27 mouse cellular contexts compared by ENCODE assay signal in genomic region chr19:44259484-44259883, GRCm38 (mm10). TPM values are rescaled to one million over a fixed set of nuclear protein-coding genes. Genes with fewer than 3 reads are reported as not detected.
DNase-seq lines count a peak whose midpoint lies in the region; ATAC-seq and TF ChIP-seq lines count a peak whose summit lies in the region.
"Had no signal": no experiment of that assay in that cellular context is flagged by ENCODE, and none has a peak within 500 bp of the region (broad histone marks: within the 10 kb centered on the region; RNA-seq: fewer than 3 reads in every experiment).

No protein-coding gene starts in this region.

- no peak overlapping the region for H3K27ac ChIP-seq in midbrain, embryonic 11.5 days (ENCODE audit: low read depth, low read length)
- no peak overlapping the region for H3K27ac ChIP-seq in midbrain, embryonic 15.5 days
- no peak overlapping the region for H3K27ac ChIP-seq in ES-E14 (ENCODE audit: insufficient read depth, low read depth, low read length, poor library complexity, severe bottlenecking)
- H3K27ac ChIP-seq in neural tube, embryonic 15.5 days (replicated peaks), result no peak overlapping the region
- H3K27ac ChIP-seq: embryonic facial prominence, embryonic 13.5 days; embryonic facial prominence, embryonic 15.5 days; forebrain, embryonic 10.5 days; forebrain, embryonic 12.5 days had no signal

- intact Hi-C loops in left cerebral cortex, postnatal 14 days (cut with DNase I), result loop anchor here (5.0 kb wide), 1 partner anchor 273 kb away; no protein-coding TSS in a partner anchor

- no peak overlapping the region for H3ac ChIP-seq in myocyte (ENCODE audit: control insufficient read depth, insufficient read length)

- H3K4me3 ChIP-seq in midbrain, embryonic 11.5 days (ENCODE audit: low read depth, low read length), result no peak overlapping the region
- no peak overlapping the region for H3K4me3 ChIP-seq in midbrain, embryonic 15.5 days
- H3K4me3 ChIP-seq in ES-E14 (ENCODE audit: insufficient read depth in 1 of 2, low read depth in 1 of 2, low read length in 2 of 2, poor library complexity in 1 of 2, severe bottlenecking in 1 of 2) (no peak overlapping the region), myocyte (no peak overlapping the region)
- no peak overlapping the region for H3K4me3 ChIP-seq in neural tube, embryonic 15.5 days (replicated peaks)
- H3K4me3 ChIP-seq: embryonic facial prominence, embryonic 13.5 days; embryonic facial prominence, embryonic 15.5 days; erythroblast, embryonic 14.5 days; forebrain, embryonic 10.5 days; forebrain, embryonic 12.5 days had no signal

- H3K9ac ChIP-seq in midbrain, embryonic 11.5 days (ENCODE audit: low read length), result no peak overlapping the region
- no peak overlapping the region for H3K9ac ChIP-seq in midbrain, embryonic 15.5 days
- no peak overlapping the region for H3K9ac ChIP-seq in ES-E14 (ENCODE audit: insufficient read depth, low read depth, low read length, poor library complexity, severe bottlenecking)
- H3K9ac ChIP-seq in neural tube, embryonic 15.5 days (replicated peaks), result no peak overlapping the region
- H3K9ac ChIP-seq: embryonic facial prominence, embryonic 13.5 days; embryonic facial prominence, embryonic 15.5 days; forebrain, embryonic 12.5 days had no signal

- DNase-seq in midbrain, embryonic 11.5 days (ENCODE audit: low spot score, missing footprints), result peak; percentile 37
- DNase-seq in ES-E14 (ENCODE audit: low read depth, low spot score) (no peak), adipocyte (ENCODE audit: low spot score) (peak; percentile 80)
- no peak for DNase-seq in testis, postnatal 14 days (ENCODE audit: low spot score)
- no peak for DNase-seq in left cerebral cortex, postnatal 14 days (ENCODE audit: low spot score in 2 of 2)
- DNase-seq: adrenal gland, adult 2 months; adrenal gland, postnatal 10 days; adrenal gland, postnatal 25 days; cerebellum, adult 18-20 months; cerebellum, adult 8-10 months; cerebellum, adult 9-11 months; cerebellum, postnatal 14 days; cerebellum, postnatal 36 days; embryo, embryonic 11 days had no signal

- no peak overlapping the region for H3K4me2 ChIP-seq in midbrain, embryonic 11.5 days
- no peak overlapping the region for H3K4me2 ChIP-seq in midbrain, embryonic 15.5 days
- peak overlapping the region; percentile 35 for H3K4me2 ChIP-seq in myocyte (ENCODE audit: low read depth)
- H3K4me2 ChIP-seq in neural tube, embryonic 15.5 days, result no peak overlapping the region
- H3K4me2 ChIP-seq: embryonic facial prominence, embryonic 13.5 days; embryonic facial prominence, embryonic 15.5 days; forebrain, embryonic 12.5 days had no signal

- WGBS in midbrain, embryonic 11.5 days, result 78% methylated on average over 4 of the region's 4 CpGs
- 69% methylated on average over 4 of the region's 4 CpGs for WGBS in midbrain, embryonic 15.5 days
- whole genome bisulfite sequencing in neural tube, embryonic 15.5 days, result 82% methylated on average over 4 of the region's 4 CpGs

- H3K79me2 ChIP-seq in myocyte (ENCODE audit: control insufficient read depth, insufficient read depth), result no peaks in the 10 kb centered on the region

- no peaks in the 10 kb centered on the region for H3K9me3 ChIP-seq in midbrain, embryonic 11.5 days (ENCODE audit: control insufficient read depth, low read length)
- H3K9me3 ChIP-seq in midbrain, embryonic 15.5 days, result no peaks in the 10 kb centered on the region
- no peaks in the 10 kb centered on the region for H3K9me3 ChIP-seq in ES-E14 (ENCODE audit: control insufficient read depth, insufficient read depth, low read depth, low read length)
- H3K9me3 ChIP-seq in neural tube, embryonic 15.5 days (replicated peaks), result no peaks in the 10 kb centered on the region
- H3K9me3 ChIP-seq: embryonic facial prominence, embryonic 13.5 days; embryonic facial prominence, embryonic 15.5 days; forebrain, embryonic 10.5 days; forebrain, embryonic 12.5 days had no signal

- no peaks in the 10 kb centered on the region for H3K4me1 ChIP-seq in midbrain, embryonic 11.5 days (ENCODE audit: control insufficient read depth, insufficient read depth, low read length)
- no peaks in the 10 kb centered on the region for H3K4me1 ChIP-seq in midbrain, embryonic 15.5 days
- H3K4me1 ChIP-seq in ES-E14 (ENCODE audit: control insufficient read depth in 2 of 2, insufficient read depth in 2 of 2, low read length in 2 of 2, poor library complexity in 1 of 2), result peaks cover 0 to 19% of the 10 kb centered on the region in 2 experiments; a peak in 2 of 4 replicates
- no peaks in the 10 kb centered on the region for H3K4me1 ChIP-seq in neural tube, embryonic 15.5 days
- H3K4me1 ChIP-seq: embryonic facial prominence, embryonic 13.5 days; embryonic facial prominence, embryonic 15.5 days; forebrain, embryonic 12.5 days had no signal

- H3K27me3 ChIP-seq in midbrain, embryonic 11.5 days (ENCODE audit: control insufficient read depth, insufficient read depth, low read length), result no peaks in the 10 kb centered on the region
- no peaks in the 10 kb centered on the region for H3K27me3 ChIP-seq in midbrain, embryonic 15.5 days (replicated peaks)
- no peaks in the 10 kb centered on the region for H3K27me3 ChIP-seq in myocyte (ENCODE audit: control insufficient read depth, insufficient read depth, insufficient read length)
- H3K27me3 ChIP-seq in neural tube, embryonic 15.5 days (replicated peaks), result no peaks in the 10 kb centered on the region
- H3K27me3 ChIP-seq: embryonic facial prominence, embryonic 13.5 days; embryonic facial prominence, embryonic 15.5 days; forebrain, embryonic 12.5 days; Patski had no signal

- no peak for ATAC-seq in midbrain, embryonic 11.5 days (ENCODE audit: low FRiP score)
- no peak for ATAC-seq in midbrain, embryonic 15.5 days (replicated peaks)
- ATAC-seq in neural tube, embryonic 15.5 days (ENCODE audit: low FRiP score), result no peak
- ATAC-seq: activated CD4-positive, CD25-positive, alpha-beta regulatory T cell, adult 4 months; forebrain, embryonic 14.5 days; forebrain, embryonic 16.5 days; Patski had no signal

- in situ Hi-C loops in ES-E14 (cut with MboI; ENCODE audit: low sequenced_read_pairs in 2 of 2, unreplicated experiment in 2 of 2), result no loop called here

- no peak for TF ChIP-seq POLR2A in myocyte (IDR thresholded peaks at IDR 0.05; ENCODE audit: insufficient read length, low read depth)

- H3K36me3 ChIP-seq in midbrain, embryonic 11.5 days (ENCODE audit: control insufficient read depth, insufficient read depth, low read length), result no peaks in the 10 kb centered on the region
- H3K36me3 ChIP-seq in midbrain, embryonic 15.5 days (replicated peaks), result no peaks in the 10 kb centered on the region
- no peaks in the 10 kb centered on the region for H3K36me3 ChIP-seq in ES-E14 (ENCODE audit: control insufficient read depth, insufficient read depth, low read length, poor library complexity, severe bottlenecking)
- no peaks in the 10 kb centered on the region for H3K36me3 ChIP-seq in myocyte (ENCODE audit: control insufficient read depth, insufficient read depth)
- H3K36me3 ChIP-seq in neural tube, embryonic 15.5 days, result no peaks in the 10 kb centered on the region
- H3K36me3 ChIP-seq: embryonic facial prominence, embryonic 13.5 days; embryonic facial prominence, embryonic 15.5 days; forebrain, embryonic 10.5 days; forebrain, embryonic 12.5 days had no signal

TF ChIP-seq in ES-E14, 5 proteins besides CTCF, POLR2A, EP300 and RAD21:
- TF ChIP-seq MAFK (IDR thresholded peaks at IDR 0.05; ENCODE audit: insufficient read depth, low read depth, low read length) (no peak), ZNF384 (IDR thresholded peaks at IDR 0.05; ENCODE audit: low read depth, low read length) (peak; percentile 47; the same call in 1 of the 2 replicates), ZC3H11A (IDR thresholded peaks at IDR 0.05; ENCODE audit: borderline replicate concordance, low read depth, low read length) (no peak)
TF ChIP-seq in ES-E14: peak in this region for 1.

TF ChIP-seq in myocyte, 11 proteins besides CTCF, POLR2A, EP300 and RAD21:
- TF ChIP-seq MAX (IDR thresholded peaks at IDR 0.05; ENCODE audit: low read depth) (no peak), REST (IDR thresholded peaks at IDR 0.05; ENCODE audit: insufficient read depth, insufficient read length) (no peak), MYOD1 (IDR thresholded peaks at IDR 0.05; ENCODE audit: control insufficient read depth in 1 of 3, insufficient read length in 2 of 3, low read depth in 2 of 3) (no peak), USF1 (IDR thresholded peaks at IDR 0.05; ENCODE audit: low read depth) (no peak)

RNA-seq across cellular contexts. Expression of gene Scd2, which starts 34.0 kb away (rescaled TPM):
- 353 and 358 TPM in 2 replicates for polyA plus RNA-seq in midbrain, embryonic 11.5 days (2014; fragmentation: Nextera tagmentation; extraction: Ambion mirVana)
- polyA plus RNA-seq in midbrain, embryonic 15.5 days (2015; fragmentation: Nextera tagmentation; extraction: Ambion mirVana), result 251 and 253 TPM in 2 replicates
- 284 and 303 TPM in 2 replicates for total RNA-seq in ES-E14 (2012; rRNA removed)
- 868 TPM for polyA plus RNA-seq in myocyte (2012; fragmentation: generic; extraction: Trizol)
- polyA plus RNA-seq in neural tube, embryonic 15.5 days (2015; fragmentation: Nextera tagmentation; extraction: Ambion mirVana), result 256 and 264 TPM in 2 replicates
- total RNA-seq in left cerebral cortex, postnatal 14 days (2021), result 100 to 1,000 TPM; 555 to 608 TPM

RNA-seq across cellular contexts. Expression of gene Scd3, which starts 56.4 kb away (rescaled TPM):
- 0.22 TPM in 1 of 2 replicates, not detected in the other for polyA plus RNA-seq in midbrain, embryonic 11.5 days (2014; fragmentation: Nextera tagmentation; extraction: Ambion mirVana)
- 5.7 TPM in 2 replicates for polyA plus RNA-seq in midbrain, embryonic 15.5 days (2015; fragmentation: Nextera tagmentation; extraction: Ambion mirVana)
- 2.5 and 2.9 TPM in 2 replicates for total RNA-seq in ES-E14 (2012; rRNA removed)
- 0.05 TPM for polyA plus RNA-seq in myocyte (2012; fragmentation: generic; extraction: Trizol)
- polyA plus RNA-seq in neural tube, embryonic 15.5 days (2015; fragmentation: Nextera tagmentation; extraction: Ambion mirVana), result 4.4 and 4.8 TPM in 2 replicates
- total RNA-seq in left cerebral cortex, postnatal 14 days (2021), result 1 to 10 TPM; 1.5 to 1.6 TPM
- total RNA-seq: adrenal gland, postnatal 25 days; common myeloid progenitor, adult 5-6 weeks had no signal
- polyA plus RNA-seq: activated CD4-positive, CD25-positive, alpha-beta regulatory T cell, adult 4 months; adrenal gland, adult 2 months; erythroblast, embryonic 14.5 days had no signal

Comparison
In these comparisons a context has a peak if more than half of its experiments do, and no peak if none do; other contexts are left out.
1. DNase-seq: peak in midbrain, embryonic 11.5 days (single experiment) and adipocyte (single experiment); none in ES-E14 (single experiment), testis, postnatal 14 days (single experiment) and left cerebral cortex, postnatal 14 days (0 of 2).